Mouse (Mus musculus) megakaryocyte, embryonic 14.5 days (primary cell): ENCODE results near the gene Ccdc124.

Experiments
- FLI1 ChIP-seq: IDR thresholded peaks from 2 replicates; pipeline ENCODE4 v1.6.1; 2012; ENCODE audit warnings: low read length, inconsistent platforms, mixed read lengths
- GATA1 ChIP-seq: IDR thresholded peaks from 3 replicates; pipeline ENCODE4 v1.6.1; 2012; ENCODE audit warnings: mixed read lengths, low read length, inconsistent platforms, borderline replicate concordance

GRCm38 (mm10) chr8:70845108-70845507 is 28.6 kb downstream of the Ccdc124 start:
- no peak for TF ChIP-seq GATA1
- no peak for TF ChIP-seq FLI1
